In the genomic region with DNA sequence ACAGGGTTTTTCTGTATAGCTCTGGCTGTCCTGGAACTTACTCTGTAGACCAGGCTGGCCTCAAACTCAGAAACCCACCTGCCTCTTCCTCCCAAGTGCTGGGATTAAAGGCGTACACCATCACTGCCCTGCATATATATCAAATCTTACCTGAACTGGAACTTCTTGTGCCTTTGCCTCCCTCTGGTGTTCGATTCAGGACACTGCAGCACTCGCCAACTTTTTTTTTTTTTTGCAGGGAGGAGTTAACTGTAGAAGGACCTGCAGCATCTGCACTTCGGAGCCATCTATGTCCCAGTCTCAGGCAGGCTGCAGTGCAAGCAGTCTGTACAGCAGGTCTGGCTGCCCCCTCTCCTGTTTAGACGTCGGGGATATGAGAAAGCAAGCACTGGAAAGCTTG, we compare ENCODE assay signal across 8 mouse cellular contexts.
DNase-seq lines count a peak whose midpoint lies in the region; ATAC-seq and TF ChIP-seq lines count a peak whose summit lies in the region.
"Had no signal": no experiment of that assay in that cellular context is flagged by ENCODE, and none has a peak within 500 bp of the region (broad histone marks: within the 10 kb centered on the region; RNA-seq: fewer than 3 reads in every experiment).

No protein-coding gene starts in this region.

- H3K36me3 ChIP-seq in liver, adult 2 months (ENCODE audit: control insufficient read depth, insufficient read depth, low read length), result no peaks in the 10 kb centered on the region
- no peaks in the 10 kb centered on the region for H3K36me3 ChIP-seq in liver, embryonic 11.5 days (ENCODE audit: control insufficient read depth, insufficient read depth, low read length)
- H3K36me3 ChIP-seq: heart, embryonic 13.5 days had no signal

- H3K4me1 ChIP-seq in liver, adult 2 months (ENCODE audit: control insufficient read depth, insufficient read depth, low read length), result no peaks in the 10 kb centered on the region
- no peaks in the 10 kb centered on the region for H3K4me1 ChIP-seq in liver, embryonic 11.5 days (replicated peaks; ENCODE audit: control insufficient read depth, insufficient read depth, low read length)
- H3K4me1 ChIP-seq: heart, embryonic 13.5 days had no signal

- no peaks in the 10 kb centered on the region for H3K9me3 ChIP-seq in liver, embryonic 11.5 days (ENCODE audit: control insufficient read depth, low read length)
- H3K9me3 ChIP-seq: heart, embryonic 13.5 days had no signal

- H3K4me2 ChIP-seq in liver, embryonic 11.5 days, result no peak overlapping the region
- H3K4me2 ChIP-seq: heart, embryonic 13.5 days had no signal

- no peaks in the 10 kb centered on the region for H3K79me2 ChIP-seq in liver, adult 2 months (ENCODE audit: control insufficient read depth, insufficient read depth, low read length)

- no peak for ATAC-seq in liver, embryonic 11.5 days (replicated peaks; ENCODE audit: low FRiP score)

- 11% methylated on average over 6 of the region's 6 CpGs for WGBS in liver, adult 2 months
- 14% methylated on average over 6 of the region's 6 CpGs for WGBS in liver, embryonic 11.5 days

- H3K27me3 ChIP-seq in liver, adult 2 months (ENCODE audit: control insufficient read depth, insufficient read depth, low read length), result no peaks in the 10 kb centered on the region
- no peaks in the 10 kb centered on the region for H3K27me3 ChIP-seq in liver, embryonic 11.5 days (replicated peaks; ENCODE audit: control insufficient read depth, insufficient read depth, low read length)
- H3K27me3 ChIP-seq: heart, embryonic 13.5 days had no signal

- no peak overlapping the region for H3K9ac ChIP-seq in liver, adult 2 months (ENCODE audit: low read depth, low read length)
- no peak overlapping the region for H3K9ac ChIP-seq in liver, embryonic 11.5 days (ENCODE audit: low read depth, low read length)
- H3K9ac ChIP-seq: heart, embryonic 13.5 days had no signal

- no peak overlapping the region for H3K27ac ChIP-seq in liver, adult 2 months (replicated peaks; ENCODE audit: insufficient read depth, low read depth, low read length)
- H3K27ac ChIP-seq in liver, embryonic 11.5 days (ENCODE audit: low read depth, low read length), result no peak overlapping the region
- H3K27ac ChIP-seq: heart, embryonic 13.5 days had no signal

- peak; percentile 56 for TF ChIP-seq CTCF in liver, adult 2 months (IDR thresholded peaks at IDR 0.05; ENCODE audit: low read depth, low read length)

- no peak for TF ChIP-seq POLR2A in liver, adult 2 months (IDR thresholded peaks at IDR 0.05; ENCODE audit: extremely low read depth, insufficient read depth, low read length)

- H3K4me3 ChIP-seq in liver, adult 2 months (ENCODE audit: insufficient read depth, low read depth, low read length), result no peak overlapping the region
- H3K4me3 ChIP-seq in liver, embryonic 11.5 days (ENCODE audit: low read depth, low read length), result no peak overlapping the region
- H3K4me3 ChIP-seq: heart, embryonic 13.5 days had no signal

- DNase-seq in liver, adult 2 months (ENCODE audit: extremely low read depth, low read depth, low spot score), result peak; percentile 42
- DNase-seq in liver, embryonic 11.5 days (ENCODE audit: low spot score), result no peak
- peak; percentile 52 for DNase-seq in MN1 (ENCODE audit: low spot score)
- DNase-seq in c-Kit-positive CD71-positive TER-119-negative erythroid progenitor cells, embryonic 14.5 days (ENCODE audit: low read depth), result peak; percentile 24
- peak; percentile 5 to 10 for DNase-seq in frontal cortex, postnatal 25 days (ENCODE audit: low spot score in 2 of 2)
- peak; percentile 5 to 8 for DNase-seq in left cerebral cortex, adult 8-10 months (ENCODE audit: low spot score in 2 of 2)
- peak; percentile 43 for DNase-seq in retina, postnatal 7 days (ENCODE audit: low read depth, low spot score)
